Mouse (Mus musculus) heart, adult 11 months (tissue): ENCODE measurements around the gene Med17.
"Not testable (repeated sequence)": the region's sequence is repeated elsewhere in the genome, so short reads cannot be mapped to it uniquely, and the experiment has no call there.

Source experiments
- DNase-seq: peaks from one replicate; pipeline ENCODE4 v3.0.0; 2022

Med17 gene

GRCm38 (mm10) chr9:15279649-15280490 is at the start of gene Med17:
Gene Med17, minus strand, starts transcription at chr9:15279931.
- DNase-seq, result peak; percentile 99

DNA sequence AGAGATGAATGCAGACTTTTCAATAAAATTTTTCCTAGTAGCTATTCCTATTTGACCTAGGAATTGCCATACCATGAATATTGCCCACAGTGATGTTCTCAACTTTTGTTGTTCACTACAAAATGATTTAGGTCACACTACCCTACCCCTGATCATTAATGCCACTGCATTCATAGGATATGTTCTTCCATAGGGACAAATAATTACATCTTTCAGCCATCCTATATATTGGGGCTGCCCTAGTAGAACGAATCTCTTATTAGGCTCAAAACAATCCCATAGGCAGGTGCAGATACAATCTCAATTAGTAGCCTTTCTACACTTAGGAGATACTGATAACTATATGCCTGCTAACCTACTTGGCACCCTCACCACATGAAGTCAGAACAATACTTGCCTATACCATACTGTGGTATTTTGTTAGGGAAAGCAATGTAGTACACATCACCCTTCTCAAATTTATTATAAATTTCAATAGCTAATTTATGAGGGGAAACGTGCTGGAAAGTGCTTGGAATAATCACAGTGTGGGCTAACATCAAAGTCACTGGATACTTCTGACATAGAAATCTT is 38.5 kb upstream of the Med17 start:
- no peak for DNase-seq

DNA sequence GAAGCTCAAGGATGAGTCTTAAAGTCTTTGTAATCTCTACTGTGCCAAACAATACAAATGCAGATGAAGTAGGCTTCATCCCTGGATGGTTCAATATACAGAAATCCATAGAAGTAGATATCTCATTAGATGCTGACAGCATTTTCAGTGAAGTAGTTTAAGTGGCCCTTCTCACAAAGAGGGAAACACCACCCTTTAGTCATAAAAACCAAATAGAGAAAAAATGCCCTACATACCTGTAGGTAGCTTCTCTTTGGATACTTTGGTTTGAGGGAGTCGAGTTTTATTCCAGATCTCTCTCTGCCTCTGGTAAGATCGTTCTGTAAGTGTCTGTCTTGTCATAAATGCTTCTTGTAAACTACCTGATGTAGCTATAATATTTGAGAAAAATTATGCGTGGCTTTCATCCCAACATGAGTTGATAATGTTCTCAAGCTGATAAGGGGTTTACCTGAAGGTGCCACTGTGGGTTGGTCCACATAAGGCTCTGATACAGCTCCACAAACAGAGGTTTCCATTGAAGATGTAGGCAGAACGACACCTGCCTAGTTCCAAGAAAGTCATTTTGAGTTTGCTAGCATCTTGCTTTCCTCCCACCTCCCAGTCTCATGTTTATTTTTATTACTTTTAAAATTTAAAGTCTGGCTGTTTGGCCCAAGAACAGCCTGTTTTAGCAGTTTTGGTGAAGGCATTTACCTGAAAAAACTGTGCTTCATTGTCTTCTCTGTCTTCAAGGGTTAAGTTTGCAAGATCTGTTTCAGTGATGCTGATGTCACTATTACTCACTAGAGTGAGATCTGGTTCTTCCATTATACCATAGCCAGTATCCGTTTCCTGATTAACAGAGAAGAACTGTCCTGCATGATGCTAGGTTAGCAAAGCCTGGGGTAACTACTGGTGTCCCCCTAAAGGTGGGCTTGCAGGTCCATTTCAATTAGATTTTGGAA is 37.8 kb upstream of the Med17 start:
- DNase-seq, result no peak

- DNase-seq, result not testable (repeated sequence)
Measured at GRCm38 (mm10) chr9:15316296-15316695, 36.6 kb upstream of the Med17 start.

GRCm38 (mm10) chr9:15314619-15315018 is 34.9 kb upstream of the Med17 start:
- no peak for DNase-seq

DNA sequence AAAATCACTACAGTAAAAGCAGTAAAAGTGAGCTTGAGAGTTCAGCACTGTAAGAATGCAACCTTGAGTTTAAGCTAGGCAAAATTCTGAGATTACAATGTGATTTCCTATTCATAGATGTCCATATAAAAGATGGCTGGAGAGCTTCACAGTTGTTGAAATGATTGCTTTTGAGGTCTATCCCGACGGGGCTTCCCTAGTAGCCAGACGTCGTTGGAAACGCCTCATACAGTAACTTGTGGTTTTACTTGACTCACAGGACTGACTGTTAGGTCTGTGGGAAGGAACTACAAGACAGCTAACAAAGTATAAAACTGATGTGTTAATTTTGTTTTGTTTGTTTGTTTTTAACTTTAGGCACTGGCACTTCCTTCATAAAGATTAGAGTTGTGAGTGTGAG is 33.9 kb upstream of the Med17 start:
- DNase-seq, result no peak

DNA sequence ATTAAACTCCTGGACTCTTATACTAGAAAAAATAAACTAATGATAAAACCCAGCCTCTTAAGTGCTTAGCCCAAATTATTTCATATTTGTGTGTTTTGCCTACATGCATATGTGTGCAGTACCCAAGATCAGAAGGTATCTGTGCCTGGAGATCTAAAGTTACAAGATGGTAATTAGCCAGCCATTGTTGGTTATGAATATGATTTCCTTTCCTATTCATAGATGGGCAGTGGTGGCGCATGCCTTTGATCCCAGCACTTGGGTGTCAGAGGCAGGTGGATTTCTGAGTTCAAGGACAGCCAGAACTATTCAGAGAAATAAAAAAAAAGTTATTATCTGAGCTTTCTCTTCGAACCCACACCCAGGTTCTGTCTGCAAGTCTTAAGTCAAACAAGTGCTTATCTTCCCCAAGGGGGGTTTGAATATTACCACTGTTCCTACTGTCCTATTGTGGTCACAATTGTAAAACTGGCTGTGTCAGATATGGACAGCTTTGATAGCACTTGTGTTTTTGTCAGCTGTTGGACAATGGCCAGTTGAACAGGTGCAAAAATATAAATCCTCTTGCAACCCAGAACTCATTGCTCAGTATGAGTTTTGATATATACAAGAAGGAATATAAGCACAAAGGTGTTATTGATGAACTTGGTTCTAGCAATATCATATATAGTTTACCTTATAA is 32.5 kb upstream of the Med17 start:
- DNase-seq, result no peak

DNA sequence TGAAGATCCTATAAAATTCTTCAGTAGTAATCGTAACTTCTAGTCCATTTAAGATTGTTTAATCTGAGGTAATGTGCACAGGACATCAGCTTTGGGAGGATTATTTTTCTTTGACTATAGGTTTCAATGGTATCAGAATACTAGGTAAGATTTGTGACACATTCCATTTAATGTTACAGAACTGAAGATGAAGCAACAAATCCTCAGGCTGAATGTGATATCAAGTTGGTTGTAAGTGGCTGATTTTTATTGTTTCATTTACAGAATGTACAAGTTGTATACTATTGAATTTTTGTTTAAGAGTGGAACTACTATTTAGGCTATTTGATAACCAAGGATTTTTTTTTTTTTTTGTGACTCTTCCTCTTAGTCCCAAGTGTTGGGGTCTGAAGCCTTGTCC is 30.4 kb upstream of the Med17 start:
- DNase-seq, result no peak

- no peak for DNase-seq
Measured at GRCm38 (mm10) chr9:15309425-15309824, 29.7 kb upstream of the Med17 start.

DNA sequence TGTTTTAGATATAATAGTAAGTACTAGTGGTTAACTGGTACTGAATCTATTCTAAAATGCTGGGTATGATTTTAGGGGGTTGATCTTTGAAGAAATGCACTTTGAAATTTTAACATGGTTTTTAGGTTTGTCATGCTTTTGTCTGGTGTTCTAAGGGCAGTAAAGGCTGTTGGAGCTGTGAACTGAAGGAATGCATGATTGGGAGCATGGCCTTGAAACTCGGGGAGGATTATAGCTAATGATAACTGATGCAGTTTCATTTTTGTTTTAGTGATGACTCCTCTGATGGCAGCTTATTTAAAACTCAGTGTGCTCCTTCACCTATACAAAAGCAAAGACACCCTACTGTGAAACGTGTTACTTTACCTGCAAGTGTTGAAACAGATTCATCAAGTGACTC is 28.5 kb upstream of the Med17 start:
- DNase-seq, result no peak

DNA sequence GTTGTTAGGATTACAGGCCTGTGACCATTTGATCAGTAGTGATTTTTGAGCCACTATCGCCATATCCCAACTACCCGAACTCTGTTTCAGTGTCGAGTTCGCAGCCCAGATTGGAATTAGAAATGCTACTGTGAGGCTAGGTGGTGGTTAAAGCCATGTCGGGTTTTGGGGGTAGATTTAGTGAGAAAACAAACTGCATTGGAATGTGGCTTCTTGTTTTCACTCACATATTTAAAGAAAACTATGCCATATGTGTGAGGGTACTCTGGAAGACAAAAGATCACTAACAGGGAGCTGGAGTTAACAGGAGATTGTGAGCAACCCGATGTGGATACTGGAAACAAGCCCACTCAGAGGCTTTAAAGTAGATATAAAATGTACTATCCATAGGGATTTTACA is 27.5 kb upstream of the Med17 start:
- no peak for DNase-seq

DNA sequence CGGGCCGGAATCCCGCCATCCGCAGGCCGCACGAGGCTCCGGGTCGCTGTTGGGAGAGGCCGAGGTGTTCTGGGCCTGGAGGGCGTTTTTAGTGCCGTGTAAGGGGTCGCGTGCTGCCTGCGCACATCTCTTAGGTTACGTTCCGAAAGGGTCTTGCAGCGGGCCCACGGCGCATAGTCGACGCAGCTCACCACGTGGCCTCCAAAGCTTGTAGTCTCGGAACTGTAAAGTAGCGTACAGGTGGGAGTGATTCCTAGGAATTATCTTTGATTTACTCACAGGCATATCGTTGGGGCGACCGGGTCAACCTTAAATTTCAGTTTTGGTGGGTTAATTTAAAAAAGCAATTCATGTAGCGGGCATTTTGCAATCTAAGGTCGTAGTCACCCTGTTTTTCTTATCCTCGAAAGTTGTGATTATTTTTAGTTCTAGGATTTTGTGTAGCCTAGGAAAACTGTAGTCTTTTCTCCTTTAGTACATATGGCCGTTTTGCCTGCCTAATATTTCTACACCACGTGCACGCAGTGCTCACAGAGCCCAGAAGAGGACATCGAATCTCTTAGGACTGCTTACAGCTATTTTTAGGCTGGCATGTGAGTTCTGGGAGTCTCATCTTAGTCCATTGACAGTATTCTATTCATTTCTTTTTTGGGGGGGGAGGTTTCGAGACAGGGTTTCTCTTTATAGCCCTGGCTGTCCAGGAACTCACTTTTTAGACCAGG is 26.8 kb upstream of the Med17 start, which contains the start of gene 4931406C07Rik:
Gene 4931406C07Rik, minus strand, starts transcription at position 51 of the 722 bp plus-strand sequence.
- peak; percentile 88 for DNase-seq

GRCm38 (mm10) chr9:15305503-15306397 is 26.0 kb upstream of the Med17 start, which contains the start of gene Taf1d:
Gene Taf1d, plus strand, starts transcription at chr9:15306214.
- peak; percentile 99 for DNase-seq

- DNase-seq, result no peak
Measured at GRCm38 (mm10) chr9:15302881-15303280, 23.1 kb upstream of the Med17 start.

DNA sequence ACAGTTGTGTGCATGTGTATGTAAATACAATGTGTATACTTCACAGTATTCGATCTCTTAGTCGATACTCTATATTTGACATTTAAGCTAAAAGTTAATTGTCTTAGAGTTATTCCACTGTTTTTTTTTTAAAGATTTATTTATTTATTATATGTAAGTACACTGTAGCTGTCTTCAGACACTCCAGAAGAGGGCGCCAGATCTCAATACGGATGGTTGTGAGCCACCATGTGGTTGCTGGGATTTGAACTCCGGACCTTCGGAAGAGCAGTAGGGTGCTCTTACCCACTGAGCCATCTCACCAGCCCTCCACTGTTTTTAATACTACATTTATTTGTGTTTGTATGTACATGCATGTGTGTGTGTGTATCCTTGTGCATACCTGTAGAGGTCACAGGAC is 22.3 kb upstream of the Med17 start:
- peak; percentile 23 for DNase-seq

DNA sequence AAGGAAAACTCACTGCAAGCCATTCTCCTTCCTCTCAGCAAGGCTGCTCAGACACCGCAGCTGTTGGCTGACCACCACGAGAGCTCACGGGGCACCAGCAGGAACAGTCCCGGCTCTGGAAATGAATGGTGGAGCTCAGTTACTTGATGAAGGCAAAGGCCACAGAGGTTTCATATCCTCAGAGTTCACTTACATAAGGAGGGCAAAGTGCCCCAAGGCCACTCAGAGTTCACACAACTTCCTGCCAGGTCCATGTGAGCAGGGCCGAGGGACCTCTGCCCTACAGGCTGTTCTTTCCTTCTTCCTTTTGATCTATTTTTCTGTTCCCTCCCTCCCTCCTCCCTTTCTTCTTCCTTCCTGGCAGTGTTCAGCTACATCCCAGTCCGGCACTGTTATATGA is 21.7 kb upstream of the Med17 start:
- peak; percentile 96 for DNase-seq

DNA sequence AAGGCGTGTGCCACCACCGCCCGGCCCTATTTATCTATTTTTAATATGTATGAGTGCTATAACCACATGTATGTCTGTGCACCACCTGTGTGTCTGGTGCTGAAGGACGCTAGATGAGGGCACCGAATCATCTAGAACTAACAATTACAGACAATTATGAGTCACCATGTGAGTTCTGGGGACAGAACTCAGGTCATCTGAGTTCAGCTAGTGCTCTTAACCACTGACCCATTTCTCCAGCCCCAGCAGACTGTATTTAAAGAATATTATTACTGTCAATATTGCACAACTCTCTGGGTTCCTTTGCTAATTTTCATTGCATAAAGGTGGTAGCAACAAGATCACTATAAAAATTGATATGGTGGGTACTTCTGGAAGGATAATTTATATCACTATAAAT is 20.3 kb upstream of the Med17 start:
- DNase-seq, result peak; percentile 6

GRCm38 (mm10) chr9:15298451-15298850 is 18.7 kb upstream of the Med17 start:
- DNase-seq, result no peak

DNA sequence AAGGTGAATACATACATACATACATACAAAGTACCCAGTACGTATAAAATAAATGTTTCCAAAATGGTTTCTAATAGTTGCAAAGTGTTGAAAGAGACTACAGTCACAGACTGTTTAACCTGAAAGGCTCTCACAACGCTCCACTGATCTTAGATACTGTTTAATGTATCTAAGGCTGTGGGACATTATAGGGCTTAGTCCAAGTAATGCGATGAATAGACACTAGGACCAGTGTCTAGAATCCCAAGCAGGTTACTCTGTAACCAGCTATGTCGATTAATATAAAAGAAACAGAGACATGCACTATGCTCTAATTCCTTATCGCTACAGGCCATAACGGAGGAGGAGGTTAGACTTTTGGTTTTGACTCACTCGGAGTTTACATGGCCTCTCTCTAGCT is 17.4 kb upstream of the Med17 start:
- DNase-seq, result no peak

- peak; percentile 36 for DNase-seq
Measured at GRCm38 (mm10) chr9:15289251-15289650, 9.5 kb upstream of the Med17 start.

- peak; percentile 27 for DNase-seq
Measured at GRCm38 (mm10) chr9:15288402-15288801, 8.7 kb upstream of the Med17 start.
